Mouse (Mus musculus): ENCODE data around the gene Stk24. TPM values are rescaled to one million over a fixed set of nuclear protein-coding genes. Genes with fewer than 3 reads are reported as not detected.
A peak's percentile ranks its signal among the peaks of the same experiment; 100 is the strongest.

Stk24 gene
- total and polyA plus RNA-seq, 3 experiments: 21.4 to 75.6 (median 70.2) TPM

DNA sequence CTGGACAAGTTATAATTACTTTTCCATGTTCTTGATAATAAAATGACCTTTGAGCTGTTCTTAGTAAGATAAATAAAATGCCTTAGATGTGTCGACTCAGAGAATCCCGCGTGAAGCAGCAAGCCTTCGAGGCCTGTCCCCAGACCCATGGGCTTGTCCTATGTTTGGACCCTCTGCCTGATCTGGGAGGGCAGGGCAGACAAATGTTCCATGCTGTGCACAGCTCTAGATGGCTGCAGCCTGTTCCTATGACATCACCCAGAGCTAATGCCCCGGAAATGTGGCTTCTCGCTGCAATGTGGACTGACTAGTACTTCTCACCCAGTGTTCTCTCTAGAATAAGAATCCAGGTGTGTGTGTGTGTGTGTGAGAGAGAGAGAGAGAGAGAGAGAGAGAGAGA lies 115.4 kb downstream of the Stk24 start:
- H3K36me3 ChIP-seq (ENCODE audit: control insufficient read depth, insufficient read depth, low read length): no peaks in the 10 kb centered on the region
- H3K9ac ChIP-seq (ENCODE audit: low read depth, low read length): no peak overlapping the region
- 41% methylated on average over 6 of the region's 6 CpGs for WGBS
- H3K27me3 ChIP-seq (ENCODE audit: control insufficient read depth, insufficient read depth, low read length): no peaks in the 10 kb centered on the region
- H3K4me1 ChIP-seq (ENCODE audit: control insufficient read depth, insufficient read depth, low read length): peaks cover 12% of the 10 kb centered on the region
- H3K27ac ChIP-seq: peak overlapping the region; percentile 48
- no peak overlapping the region for H3K4me3 ChIP-seq
- no peak for DNase-seq
- intact Hi-C loops (cut with DNase I): loop anchor here (5.0 to 10.0 kb wide), 2 partner anchors 188 to 320 kb away; no protein-coding TSS in a partner anchor
- TF ChIP-seq EP300 (IDR thresholded peaks at IDR 0.05; ENCODE audit: insufficient read depth, low read depth, low read length): no peak
- H3K79me2 ChIP-seq (replicated peaks; ENCODE audit: control insufficient read depth, insufficient read depth, low read length): no peaks in the 10 kb centered on the region

DNA sequence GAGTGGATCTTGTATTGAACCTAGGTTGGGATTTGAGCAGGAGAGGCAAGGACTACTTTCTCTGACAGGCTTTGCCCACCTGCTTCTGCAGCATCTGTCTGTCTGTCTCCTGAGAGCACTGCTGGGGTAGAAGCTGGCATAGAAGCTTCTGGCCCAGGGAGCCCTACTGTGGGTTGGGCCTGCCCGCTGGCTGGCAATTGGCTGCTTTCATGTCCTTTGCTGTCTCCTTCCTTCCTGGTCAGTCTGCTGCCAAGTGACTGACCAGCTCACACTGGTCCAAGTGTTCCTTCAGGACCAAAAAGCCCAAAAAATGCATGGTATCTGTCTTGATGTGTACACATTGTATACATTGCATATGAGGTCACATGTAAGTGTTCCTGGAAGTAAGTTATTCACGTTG lies 115.9 kb downstream of the Stk24 start:
- H3K36me3 ChIP-seq (ENCODE audit: control insufficient read depth, insufficient read depth, low read length): no peaks in the 10 kb centered on the region
- no peaks in the 10 kb centered on the region for H3K27me3 ChIP-seq (ENCODE audit: control insufficient read depth, insufficient read depth, low read length)
- DNase-seq: no peak
- H3K79me2 ChIP-seq (replicated peaks; ENCODE audit: control insufficient read depth, insufficient read depth, low read length): no peaks in the 10 kb centered on the region
- H3K9ac ChIP-seq (ENCODE audit: low read depth, low read length): no peak overlapping the region
- H3K27ac ChIP-seq: peak overlapping the region; percentile 48
- TF ChIP-seq EP300 (IDR thresholded peaks at IDR 0.05; ENCODE audit: insufficient read depth, low read depth, low read length) (no peak), POLR2A (IDR thresholded peaks at IDR 0.05; ENCODE audit: insufficient read depth, low read depth, low read length) (no peak), CTCF (IDR thresholded peaks at IDR 0.05) (no peak)
- peaks cover 12% of the 10 kb centered on the region for H3K4me1 ChIP-seq (ENCODE audit: control insufficient read depth, insufficient read depth, low read length)
- intact Hi-C loops (cut with DNase I): loop anchor here (5.0 to 10.0 kb wide), 2 partner anchors 188 to 321 kb away; no protein-coding TSS in a partner anchor
- no peak overlapping the region for H3K4me3 ChIP-seq
- 44% methylated on average over 2 of the region's 2 CpGs for whole genome bisulfite sequencing

DNA sequence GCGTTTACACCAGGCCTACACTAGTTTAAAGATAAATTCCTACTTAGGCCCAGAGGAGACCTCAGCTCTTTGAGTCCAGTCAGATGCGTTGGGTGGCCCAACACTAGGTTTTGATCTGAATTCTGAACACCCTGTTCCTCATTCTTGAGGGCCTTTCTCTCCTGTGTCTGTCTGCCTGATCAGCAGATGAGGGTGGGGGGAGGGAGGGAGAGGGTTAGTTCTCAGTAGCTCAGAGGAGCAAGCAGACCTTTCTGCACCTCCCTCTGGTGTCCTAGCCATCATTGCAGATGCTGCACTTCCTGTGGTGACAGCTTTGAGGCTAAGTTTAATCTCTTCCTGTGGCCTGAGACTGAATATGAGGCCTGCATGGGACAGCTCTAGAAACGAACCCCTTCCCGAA lies 117.2 kb downstream of the Stk24 start:
- WGBS: 62% methylated on average over 4 of the region's 4 CpGs
- Histone ChIP-seq H3K36me3 (ENCODE audit: control insufficient read depth, insufficient read depth, low read length) (no peaks in the 10 kb centered on the region), H3K4me1 (ENCODE audit: control insufficient read depth, insufficient read depth, low read length) (peaks cover 12% of the 10 kb centered on the region), H3K9ac (ENCODE audit: low read depth, low read length) (no peak overlapping the region), H3K27me3 (ENCODE audit: control insufficient read depth, insufficient read depth, low read length) (no peaks in the 10 kb centered on the region), H3K79me2 (replicated peaks; ENCODE audit: control insufficient read depth, insufficient read depth, low read length) (no peaks in the 10 kb centered on the region), H3K4me3 (no peak overlapping the region), H3K27ac (no peak overlapping the region)
- intact Hi-C loops (cut with DNase I): loop anchor here (5.0 to 10.0 kb wide), 2 partner anchors 190 to 322 kb away; no protein-coding TSS in a partner anchor
- DNase-seq: no peak
- TF ChIP-seq CTCF (IDR thresholded peaks at IDR 0.05) (no peak), POLR2A (IDR thresholded peaks at IDR 0.05; ENCODE audit: insufficient read depth, low read depth, low read length) (no peak), EP300 (IDR thresholded peaks at IDR 0.05; ENCODE audit: insufficient read depth, low read depth, low read length) (no peak)

DNA sequence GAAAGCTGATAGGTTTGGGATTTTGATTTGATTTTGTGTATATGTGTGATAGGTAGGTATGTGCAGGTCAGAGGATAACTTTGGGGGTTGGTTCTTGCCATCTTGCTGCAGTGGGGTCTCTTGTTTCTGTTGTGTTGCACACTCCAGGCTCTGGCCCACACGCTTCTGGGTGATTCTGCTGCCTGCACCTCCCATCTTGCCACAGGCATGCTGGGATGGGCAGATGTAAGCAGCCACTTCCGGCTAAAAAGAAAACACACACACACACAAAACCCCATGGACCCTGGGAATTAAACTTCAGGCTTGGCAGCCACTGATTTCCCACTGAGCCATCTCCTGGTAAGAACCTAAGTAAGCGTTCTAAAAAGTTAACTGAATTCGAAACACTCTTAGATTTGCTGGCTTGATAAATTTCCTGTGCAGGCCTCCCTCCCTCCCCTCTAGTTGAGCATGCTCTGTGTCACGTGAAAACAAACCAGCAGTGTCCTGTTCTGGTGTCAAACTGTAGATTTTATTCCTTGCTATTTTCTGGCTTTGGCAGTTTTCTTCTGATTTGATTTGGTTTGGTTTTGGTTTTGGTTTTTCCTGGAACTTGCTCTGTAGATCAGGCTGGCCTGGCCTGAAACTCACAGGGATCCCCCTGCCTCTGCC lies 118.5 kb downstream of the Stk24 start:
- Histone ChIP-seq H3K36me3 (ENCODE audit: control insufficient read depth, insufficient read depth, low read length) (no peaks in the 10 kb centered on the region), H3K79me2 (replicated peaks; ENCODE audit: control insufficient read depth, insufficient read depth, low read length) (no peaks in the 10 kb centered on the region), H3K9ac (ENCODE audit: low read depth, low read length) (no peak overlapping the region), H3K4me1 (ENCODE audit: control insufficient read depth, insufficient read depth, low read length) (peaks cover 12% of the 10 kb centered on the region), H3K4me3 (no peak overlapping the region), H3K27me3 (ENCODE audit: control insufficient read depth, insufficient read depth, low read length) (no peaks in the 10 kb centered on the region), H3K27ac (no peak overlapping the region; the same call in 1 of the 2 replicates)
- intact Hi-C loops (cut with DNase I): loop anchor here (5.0 to 10.0 kb wide), 2 partner anchors 191 to 323 kb away; no protein-coding TSS in a partner anchor
- 59% methylated on average over 5 of the region's 5 CpGs for WGBS
- DNase-seq: no peak
- no peak for TF ChIP-seq POLR2A (IDR thresholded peaks at IDR 0.05; ENCODE audit: insufficient read depth, low read depth, low read length)
- no peak for TF ChIP-seq CTCF (IDR thresholded peaks at IDR 0.05)

DNA sequence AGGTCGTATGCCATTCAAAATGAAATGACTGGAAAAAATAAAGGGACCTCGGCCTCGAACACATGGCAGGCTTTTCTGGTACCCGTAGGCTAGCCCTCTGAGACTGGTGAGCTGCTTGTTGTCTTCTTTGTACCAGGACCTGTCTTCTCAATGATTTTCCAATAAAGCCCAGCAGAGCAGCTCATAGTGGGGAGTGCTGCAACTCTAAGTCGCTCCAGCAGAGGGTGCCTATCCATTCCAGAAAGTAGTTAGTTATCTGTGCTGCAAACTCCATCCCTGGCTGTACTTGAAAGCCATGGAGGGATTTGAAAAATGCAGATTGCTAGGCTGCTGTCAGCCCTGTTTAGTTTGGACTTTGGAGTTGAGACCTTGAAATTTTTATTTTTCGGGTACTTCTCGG lies 120.0 kb downstream of the Stk24 start:
- no peak overlapping the region for H3K27ac ChIP-seq
- H3K36me3 ChIP-seq (ENCODE audit: control insufficient read depth, insufficient read depth, low read length): no peaks in the 10 kb centered on the region
- no peak overlapping the region for H3K9ac ChIP-seq (ENCODE audit: low read depth, low read length)
- WGBS: 51% methylated on average over 7 of the region's 7 CpGs
- H3K79me2 ChIP-seq (replicated peaks; ENCODE audit: control insufficient read depth, insufficient read depth, low read length): no peaks in the 10 kb centered on the region
- H3K4me1 ChIP-seq (ENCODE audit: control insufficient read depth, insufficient read depth, low read length): peaks cover 9% of the 10 kb centered on the region
- TF ChIP-seq EP300 (IDR thresholded peaks at IDR 0.05; ENCODE audit: insufficient read depth, low read depth, low read length) (no peak), POLR2A (IDR thresholded peaks at IDR 0.05; ENCODE audit: insufficient read depth, low read depth, low read length) (no peak), CTCF (IDR thresholded peaks at IDR 0.05) (peak; percentile 89)
- peak; percentile 36 to 65 for DNase-seq
- no peaks in the 10 kb centered on the region for H3K27me3 ChIP-seq (ENCODE audit: control insufficient read depth, insufficient read depth, low read length)
- H3K4me3 ChIP-seq: no peak overlapping the region
- intact Hi-C loops (cut with DNase I): loop anchor here (5.0 to 10.0 kb wide), 2 partner anchors 193 to 325 kb away; no protein-coding TSS in a partner anchor

DNA sequence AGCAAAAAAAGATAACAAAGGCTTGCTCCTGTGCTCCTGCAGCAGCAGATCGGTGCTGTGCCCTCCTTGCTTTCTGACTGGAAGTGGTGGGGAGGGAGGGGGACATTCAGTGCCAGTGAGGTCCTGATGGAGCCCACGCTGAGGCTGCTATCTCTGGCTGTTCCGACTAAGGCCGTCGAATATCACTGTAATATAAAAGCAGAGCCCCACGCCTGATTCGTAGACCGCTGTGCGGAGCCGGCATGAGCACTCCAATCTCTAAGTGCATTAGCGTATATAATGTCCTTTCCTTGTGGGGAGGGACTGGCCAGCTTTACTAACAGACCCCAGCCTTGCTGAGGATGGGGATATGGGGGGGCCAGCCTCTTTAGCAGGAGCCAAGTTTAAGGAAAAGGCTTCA lies 120.5 kb downstream of the Stk24 start:
- intact Hi-C loops (cut with DNase I): no loop called here
- Histone ChIP-seq H3K4me3 (no peak overlapping the region), H3K36me3 (ENCODE audit: control insufficient read depth, insufficient read depth, low read length) (no peaks in the 10 kb centered on the region), H3K27ac (no peak overlapping the region), H3K27me3 (ENCODE audit: control insufficient read depth, insufficient read depth, low read length) (no peaks in the 10 kb centered on the region), H3K79me2 (replicated peaks; ENCODE audit: control insufficient read depth, insufficient read depth, low read length) (no peaks in the 10 kb centered on the region), H3K4me1 (ENCODE audit: control insufficient read depth, insufficient read depth, low read length) (peaks cover 6% of the 10 kb centered on the region), H3K9ac (ENCODE audit: low read depth, low read length) (no peak overlapping the region)
- 77% methylated on average over 11 of the region's 11 CpGs for WGBS
- no peak for TF ChIP-seq EP300 (IDR thresholded peaks at IDR 0.05; ENCODE audit: insufficient read depth, low read depth, low read length)
- no peak for TF ChIP-seq CTCF (IDR thresholded peaks at IDR 0.05)
- TF ChIP-seq POLR2A (IDR thresholded peaks at IDR 0.05; ENCODE audit: insufficient read depth, low read depth, low read length): no peak
- DNase-seq: no peak
